Mouse (Mus musculus) inflammation-experienced regulatory T-cells (primary cell): ENCODE measurements around the gene Olfr120. TPM values are rescaled to one million over a fixed set of nuclear protein-coding genes. Genes with fewer than 3 reads are reported as not detected.

ENCODE experiments used
- polyA plus RNA-seq, 2 experiments: library from polyadenylated mRNA; unstranded; fragments of 100-300 nt; shearing (Covaris generic); gene quantifications; one replicate each; pipeline ENCODE4 v1.2.1; 2017

Olfr120 gene
- under 1 TPM in 1 of 2 experiments, not detected in 1; 0.13 TPM for polyA plus RNA-seq

DNA sequence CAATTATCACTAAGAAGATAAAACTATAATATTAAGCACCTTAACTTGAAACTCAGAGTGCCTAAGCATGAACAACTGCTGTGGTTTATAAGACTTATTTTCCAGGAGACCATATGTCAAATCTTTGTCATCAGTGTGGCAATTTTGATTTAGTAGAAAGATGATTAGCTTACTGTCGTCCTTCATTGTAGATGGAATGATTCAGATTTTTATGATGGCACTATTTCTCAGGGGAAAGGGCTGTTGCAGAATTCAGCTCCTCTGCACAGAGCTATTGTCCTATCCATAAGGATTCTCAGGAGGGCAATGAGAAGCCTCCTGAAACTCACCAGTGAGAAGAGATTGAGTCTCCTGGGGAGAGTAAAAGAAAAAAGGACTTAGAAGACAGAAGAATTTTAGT, at the start of gene Olfr120:
Gene Olfr120, plus strand, starts transcription at position 301 of the 400 bp plus-strand sequence.

DNA sequence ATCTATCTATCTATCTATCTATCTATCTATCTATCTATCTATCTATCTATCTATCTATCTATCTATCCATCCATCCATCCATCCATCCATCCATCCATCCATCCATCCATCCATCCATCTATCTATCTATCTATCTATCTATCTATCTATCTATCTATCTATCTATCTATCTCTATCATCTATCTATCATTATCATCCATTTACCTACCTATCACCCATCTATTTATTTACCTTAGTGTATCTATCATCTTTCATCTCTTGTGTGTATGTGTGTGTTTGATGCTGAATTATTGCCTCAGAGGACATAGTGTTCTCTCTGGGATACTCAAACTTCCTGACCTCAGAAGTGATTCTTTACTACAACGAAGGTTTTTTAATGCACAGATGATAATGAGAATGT, 25.3 kb upstream of the Olfr120 start, which contains the start of gene Olfr119:
Gene Olfr119, plus strand, starts transcription at position 301 of the 400 bp plus-strand sequence.

DNA sequence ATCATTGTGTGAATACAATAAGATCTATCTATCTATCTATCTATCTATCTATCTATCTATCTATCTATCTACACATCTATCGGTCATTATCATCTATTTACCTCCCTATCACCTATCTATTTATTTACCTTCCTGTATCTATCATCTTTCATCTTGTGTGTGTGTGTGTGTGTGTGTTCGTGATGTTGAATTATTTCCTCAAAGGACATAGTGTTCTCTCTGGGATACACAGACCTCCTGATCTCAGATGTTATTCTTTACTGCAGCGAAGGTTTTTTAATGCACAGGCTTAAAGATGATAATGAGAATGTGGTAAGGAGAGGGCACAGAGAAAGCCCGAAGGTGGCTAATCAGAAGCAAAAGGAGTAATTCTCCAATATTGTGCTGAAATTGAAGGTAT, 46.7 kb downstream of the Olfr120 start, which contains the start of gene Olfr122:
Gene Olfr122, plus strand, starts transcription at position 301 of the 400 bp plus-strand sequence.

Other genes starting within 250 kb of the Olfr120 start
- 1 to 10 TPM in 1 of 2 experiments, not detected in 1; 1.2 TPM for gene H2-M2, start 238.3 kb upstream of the Olfr120 start, polyA plus RNA-seq
- gene Olfr110, start 229.3 kb upstream of the Olfr120 start, polyA plus RNA-seq, result not detected
- not detected for gene Olfr111, start 213.8 kb upstream of the Olfr120 start, polyA plus RNA-seq
- not detected for gene Olfr112, start 152.4 kb upstream of the Olfr120 start, polyA plus RNA-seq
- under 1 TPM in 1 of 2 experiments, not detected in 1; 0.17 TPM for gene Olfr113, start 144.1 kb upstream of the Olfr120 start, polyA plus RNA-seq
- gene Olfr114, start 129.1 kb upstream of the Olfr120 start, polyA plus RNA-seq, result not detected
- gene Olfr115, start 94.7 kb upstream of the Olfr120 start, polyA plus RNA-seq, result not detected
- gene Olfr116, start 94.6 kb upstream of the Olfr120 start, polyA plus RNA-seq, result not detected
- under 1 TPM; 0.15 to 0.19 TPM for gene Olfr117, start 58.0 kb upstream of the Olfr120 start, polyA plus RNA-seq
- gene Olfr118, start 54.8 kb upstream of the Olfr120 start, polyA plus RNA-seq, result under 1 TPM; 0.12 to 0.53 TPM
- not detected for gene Olfr119, start 25.2 kb upstream of the Olfr120 start, polyA plus RNA-seq
- gene Olfr121, start 27.0 kb downstream of the Olfr120 start, polyA plus RNA-seq, result not detected
- under 1 TPM in 1 of 2 experiments, not detected in 1; 0.11 TPM for gene Olfr122, start 46.8 kb downstream of the Olfr120 start, polyA plus RNA-seq
- gene Olfr123, start 71.7 kb downstream of the Olfr120 start, polyA plus RNA-seq, result under 1 TPM; 0.23 to 0.89 TPM
- not detected for gene Olfr124, start 78.1 kb downstream of the Olfr120 start, polyA plus RNA-seq
- gene Olfr125, start 111.1 kb downstream of the Olfr120 start, polyA plus RNA-seq, result not detected
- gene Olfr126, start 125.7 kb downstream of the Olfr120 start, polyA plus RNA-seq, result under 1 TPM in 1 of 2 experiments, not detected in 1; 0.40 TPM
- gene Olfr127, start 178.6 kb downstream of the Olfr120 start, polyA plus RNA-seq, result 1 to 10 TPM in 1 of 2 experiments, under 1 TPM in 1; 0.10 to 1.0 TPM
- under 1 TPM; 0.18 to 0.78 TPM for gene Olfr128, start 198.7 kb downstream of the Olfr120 start, polyA plus RNA-seq
- gene Olfr761, start 231.3 kb downstream of the Olfr120 start, polyA plus RNA-seq, result not detected